Mouse (Mus musculus): ENCODE measurements around the gene Dydc1.
"Not testable (repeated sequence)": the region's sequence is repeated elsewhere in the genome, so short reads cannot be mapped to it uniquely, and the experiment has no call there.

Dydc1 gene

GRCm38 (mm10) chr14:41072229-41072943, at the start of gene Dydc1:
TSS of gene Dydc1 (plus strand) at chr14:41072911.
- peak; percentile 33 for DNase-seq

- no peak for DNase-seq
Measured at GRCm38 (mm10) chr14:41025087-41025486, 47.6 kb upstream of the Dydc1 start.

- no peak for DNase-seq
Measured at GRCm38 (mm10) chr14:41025594-41026284, 47.0 kb upstream of the Dydc1 start.

- DNase-seq, result no peak
Measured at GRCm38 (mm10) chr14:41029303-41029702, 43.4 kb upstream of the Dydc1 start.

- DNase-seq, result no peak
Measured at GRCm38 (mm10) chr14:41030989-41031513, 41.7 kb upstream of the Dydc1 start.

GRCm38 (mm10) chr14:41033135-41034110, 39.3 kb upstream of the Dydc1 start:
- peak; percentile 84 for DNase-seq

- DNase-seq, result peak; percentile 69
Measured at GRCm38 (mm10) chr14:41035146-41035798, 37.4 kb upstream of the Dydc1 start.

- no peak for DNase-seq
Measured at GRCm38 (mm10) chr14:41047402-41047801, 25.3 kb upstream of the Dydc1 start.

- peak; percentile 45 for DNase-seq
Measured at GRCm38 (mm10) chr14:41050471-41050870, 22.2 kb upstream of the Dydc1 start.

GRCm38 (mm10) chr14:41052481-41052880, 20.2 kb upstream of the Dydc1 start:
- DNase-seq, result peak; percentile 50

- not testable (repeated sequence) for DNase-seq
Measured at GRCm38 (mm10) chr14:41053190-41053589, 19.5 kb upstream of the Dydc1 start.

GRCm38 (mm10) chr14:41065168-41065567, 7.5 kb upstream of the Dydc1 start:
- no peak for DNase-seq

- DNase-seq, result no peak
Measured at GRCm38 (mm10) chr14:41066416-41066815, 6.3 kb upstream of the Dydc1 start.

GRCm38 (mm10) chr14:41069108-41069507, 3.6 kb upstream of the Dydc1 start, which contains the start of gene Dydc2:
TSS of gene Dydc2 (minus strand) at chr14:41069208.
- no peak for DNase-seq

- DNase-seq, result no peak
Measured at GRCm38 (mm10) chr14:41070343-41070742, 2.4 kb upstream of the Dydc1 start.

- no peak for DNase-seq
Measured at GRCm38 (mm10) chr14:41072944-41073275, 199 bp downstream of the Dydc1 start.

GRCm38 (mm10) chr14:41082408-41082807, 9.7 kb downstream of the Dydc1 start:
- DNase-seq, result no peak

GRCm38 (mm10) chr14:41087509-41087908, 14.8 kb downstream of the Dydc1 start:
- peak; percentile 62 for DNase-seq

GRCm38 (mm10) chr14:41090777-41091176, 18.1 kb downstream of the Dydc1 start:
- peak; percentile 51 for DNase-seq

GRCm38 (mm10) chr14:41094114-41094513, 21.4 kb downstream of the Dydc1 start:
- no peak for DNase-seq

- DNase-seq, result no peak
Measured at GRCm38 (mm10) chr14:41096296-41096860, 23.7 kb downstream of the Dydc1 start.

GRCm38 (mm10) chr14:41098726-41099125, 26.0 kb downstream of the Dydc1 start:
- DNase-seq, result no peak
